Mouse (Mus musculus) cerebellum, adult 11 months (tissue): ENCODE measurements at regions not wholly inside any gene's neighbourhood (a gene's known extent, or its start where the extent isn't known, plus 50 kb on each side); places are given as distances from the start of the nearest gene placed in this dataset.
"Not testable (repeated sequence)": the region's sequence is repeated elsewhere in the genome, so short reads cannot be mapped to it uniquely, and the experiment has no call there.

Source experiments
- DNase-seq: peaks from one replicate; pipeline ENCODE4 v3.0.0; 2022

GRCm38 (mm10) chr9:5718585-5718984, 373.4 kb downstream of the Casp12 start:
- DNase-seq, result not testable (repeated sequence)

GRCm38 (mm10) chr9:5728843-5729242, 383.6 kb downstream of the Casp12 start:
- no peak for DNase-seq

GRCm38 (mm10) chr9:5752686-5753301, 407.6 kb downstream of the Casp12 start:
- DNase-seq, result no peak

GRCm38 (mm10) chr9:5753785-5754184, 408.6 kb downstream of the Casp12 start:
- no peak for DNase-seq

GRCm38 (mm10) chr9:5761215-5761614, 407.2 kb upstream of the Pdgfd start:
- DNase-seq, result no peak

GRCm38 (mm10) chr9:5769927-5770326, 398.5 kb upstream of the Pdgfd start:
- no peak for DNase-seq

GRCm38 (mm10) chr9:5771158-5771557, 397.2 kb upstream of the Pdgfd start:
- DNase-seq, result no peak
